Mouse (Mus musculus): ENCODE measurements around the gene Elac2.

DNA sequence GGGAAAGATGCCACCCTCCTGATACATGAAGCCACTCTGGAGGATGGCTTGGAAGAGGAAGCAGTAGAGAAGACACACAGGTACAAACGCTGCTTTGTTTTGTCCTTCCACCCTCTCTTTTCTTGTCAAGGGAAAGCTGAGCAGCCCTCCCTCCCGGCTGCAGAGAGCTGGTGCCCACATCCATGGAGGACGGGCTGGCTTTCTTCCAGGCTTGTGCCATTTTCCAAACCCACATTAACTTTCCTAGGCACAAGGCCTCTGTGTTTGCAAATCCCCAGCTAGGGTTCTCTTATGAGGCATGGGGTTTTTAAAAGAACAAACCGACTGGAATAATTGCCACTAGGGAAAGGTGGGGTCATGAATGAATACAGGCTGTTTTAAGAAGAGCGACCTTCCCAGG lies 20.8 kb downstream of the Elac2 start:
- no peak for TF ChIP-seq CTCF (IDR thresholded peaks at IDR 0.05; ENCODE audit: low read depth, low read length)
- no peak for TF ChIP-seq TAL1 (conservative IDR thresholded peaks at IDR 0.05; ENCODE audit: low read depth, low read length)
- no peak for TF ChIP-seq GATA1 (IDR thresholded peaks at IDR 0.05; ENCODE audit: borderline replicate concordance, low read length)
- no peak for TF ChIP-seq GATA2 (IDR thresholded peaks at IDR 0.05; ENCODE audit: borderline replicate concordance, low read depth, low read length)
